Mouse (Mus musculus) R1 (cell line): ENCODE data around the gene Gm10801.
"Not testable (repeated sequence)": the region's sequence is repeated elsewhere in the genome, so short reads cannot be mapped to it uniquely, and the experiment has no call there.

Source experiments
- DNase-seq: peaks from one replicate; pipeline ENCODE4 v3.0.0-alpha.2; 2018; ENCODE audit warnings: low read depth, low spot score

The Gm10801 gene

GRCm38 (mm10) chr2:98661937-98662336, at the start of gene Gm10801:
Gene Gm10801, plus strand, starts transcription at chr2:98662237.
- DNase-seq: not testable (repeated sequence)

GRCm38 (mm10) chr2:98667201-98667600, 5.2 kb downstream of the Gm10801 start, which contains the start of gene Gm10800:
Gene Gm10800, minus strand, starts transcription at chr2:98667301.
- not testable (repeated sequence) for DNase-seq

- DNase-seq: no peak
Measured at GRCm38 (mm10) chr2:98697533-98697932, 35.5 kb downstream of the Gm10801 start.
